In genomic region chr16:96199913-96200701, GRCm38 (mm10) we compare ENCODE assay signal across 10 mouse cellular contexts. TPM values are rescaled to one million over a fixed set of nuclear protein-coding genes. Genes with fewer than 3 reads are reported as not detected.
DNase-seq lines count a peak whose midpoint lies in the region; ATAC-seq and TF ChIP-seq lines count a peak whose summit lies in the region.
"Had no signal": no experiment of that assay in that cellular context is flagged by ENCODE, and none has a peak within 500 bp of the region (broad histone marks: within the 10 kb centered on the region; RNA-seq: fewer than 3 reads in every experiment).

Gene Sh3bgr (plus strand): TSS chr16:96200450.

- no peaks in the 10 kb centered on the region for H3K9me3 ChIP-seq in forebrain, embryonic 12.5 days

- TF ChIP-seq POLR2A in testis, adult 2 months (IDR thresholded peaks at IDR 0.05; ENCODE audit: control insufficient read depth, low read depth, low read length) = no peak

- DNase-seq in right cerebral cortex, postnatal 4 days = peak; percentile 25
- no peak for DNase-seq in right cerebral cortex, postnatal 36 days (ENCODE audit: low spot score in 2 of 2)
- DNase-seq in heart, postnatal 10 days = peak; percentile 90 to 93
- DNase-seq in kidney, postnatal 4 days = peak; percentile 74 to 85
- peak; percentile 58 for DNase-seq in mesoderm, embryonic 11.5 days (ENCODE audit: low read depth, low spot score)
- no peak for DNase-seq in frontal cortex, postnatal 14 days (ENCODE audit: low spot score in 2 of 2)

- no peaks in the 10 kb centered on the region for H3K36me3 ChIP-seq in forebrain, embryonic 12.5 days (replicated peaks)
- H3K36me3 ChIP-seq in testis, adult 2 months (ENCODE audit: control insufficient read depth, insufficient read depth, low read length) = no peaks in the 10 kb centered on the region

- H3K27me3 ChIP-seq in forebrain, embryonic 12.5 days = peaks cover 5% of the 10 kb centered on the region; the same call in 1 of the 2 replicates
- H3K27me3 ChIP-seq in testis, adult 2 months (ENCODE audit: control insufficient read depth, insufficient read depth, low read length) = no peaks in the 10 kb centered on the region
- H3K27me3 ChIP-seq: CH12.LX had no signal

- H3K4me3 ChIP-seq in forebrain, embryonic 12.5 days (replicated peaks) = peak within 1 kb of the TSS; percentile 15
- peak within 1 kb of the TSS; percentile 66 for H3K4me3 ChIP-seq in testis, adult 2 months (ENCODE audit: control insufficient read depth, low read depth, low read length)

- no peak for TF ChIP-seq CTCF in testis, adult 2 months (IDR thresholded peaks at IDR 0.05; ENCODE audit: control insufficient read depth, insufficient read depth, insufficient replicate concordance, low read depth, low read length)

- H3K4me1 ChIP-seq in forebrain, embryonic 12.5 days = peaks cover 11% of the 10 kb centered on the region
- peaks cover 9% of the 10 kb centered on the region for H3K4me1 ChIP-seq in testis, adult 2 months (ENCODE audit: control insufficient read depth, insufficient read depth, low read length)

- intact Hi-C loops in heart, postnatal 10 days (cut with DNase I) = loop anchor here (2.0 kb wide), 1 partner anchor 41 kb away; no protein-coding TSS in a partner anchor

- H3K27ac ChIP-seq in forebrain, embryonic 12.5 days = no peak within 1 kb of the TSS
- peak within 1 kb of the TSS; percentile 75 for H3K27ac ChIP-seq in testis, adult 2 months (ENCODE audit: control insufficient read depth, insufficient read depth, low read depth, low read length)
- H3K27ac ChIP-seq: macrophage had no signal

- peak within 1 kb of the TSS; percentile 52 for H3K4me2 ChIP-seq in forebrain, embryonic 12.5 days

- ATAC-seq in forebrain, embryonic 12.5 days (ENCODE audit: low FRiP score) = peak; percentile 58; the same call in 1 of the 2 replicates

- peak within 1 kb of the TSS; percentile 17; the same call in 1 of the 2 replicates for H3K9ac ChIP-seq in forebrain, embryonic 12.5 days

- WGBS in forebrain, embryonic 12.5 days = 9% methylated on average over 20 of the region's 20 CpGs

RNA-seq across cellular contexts. Expression of gene Sh3bgr, which starts in this region (rescaled TPM):
- polyA plus RNA-seq in forebrain, embryonic 12.5 days (2016; fragmentation: Nextera tagmentation; extraction: Ambion mirVana) = 0.59 and 1.6 TPM in 2 replicates
- total RNA-seq in heart, postnatal 10 days (2021) = 100 to 1,000 TPM; 593 to 606 TPM
- 1.8 and 3.4 TPM in 2 replicates for polyA plus RNA-seq in testis, adult 2 months (2012; rRNA removed)
- polyA plus RNA-seq: macrophage had no signal

Comparison
In these comparisons a context has a peak if more than half of its experiments do, and no peak if none do; other contexts are left out.
1. DNase-seq: peak in right cerebral cortex, postnatal 4 days (single experiment), heart, postnatal 10 days (2 of 2), kidney, postnatal 4 days (2 of 2) and mesoderm, embryonic 11.5 days (single experiment); none in right cerebral cortex, postnatal 36 days (0 of 2) and frontal cortex, postnatal 14 days (0 of 2).